Mouse (Mus musculus) mature B cell (primary cell): ENCODE measurements around the gene 2310061I04Rik.

Experiments used
- in situ Hi-C: fragments of 300-500 bp; cut with MboI; formaldehyde crosslinking; loops from 2 replicates; pipeline ENCODE4 v1.14.3; 2019

The 2310061I04Rik gene

DNA sequence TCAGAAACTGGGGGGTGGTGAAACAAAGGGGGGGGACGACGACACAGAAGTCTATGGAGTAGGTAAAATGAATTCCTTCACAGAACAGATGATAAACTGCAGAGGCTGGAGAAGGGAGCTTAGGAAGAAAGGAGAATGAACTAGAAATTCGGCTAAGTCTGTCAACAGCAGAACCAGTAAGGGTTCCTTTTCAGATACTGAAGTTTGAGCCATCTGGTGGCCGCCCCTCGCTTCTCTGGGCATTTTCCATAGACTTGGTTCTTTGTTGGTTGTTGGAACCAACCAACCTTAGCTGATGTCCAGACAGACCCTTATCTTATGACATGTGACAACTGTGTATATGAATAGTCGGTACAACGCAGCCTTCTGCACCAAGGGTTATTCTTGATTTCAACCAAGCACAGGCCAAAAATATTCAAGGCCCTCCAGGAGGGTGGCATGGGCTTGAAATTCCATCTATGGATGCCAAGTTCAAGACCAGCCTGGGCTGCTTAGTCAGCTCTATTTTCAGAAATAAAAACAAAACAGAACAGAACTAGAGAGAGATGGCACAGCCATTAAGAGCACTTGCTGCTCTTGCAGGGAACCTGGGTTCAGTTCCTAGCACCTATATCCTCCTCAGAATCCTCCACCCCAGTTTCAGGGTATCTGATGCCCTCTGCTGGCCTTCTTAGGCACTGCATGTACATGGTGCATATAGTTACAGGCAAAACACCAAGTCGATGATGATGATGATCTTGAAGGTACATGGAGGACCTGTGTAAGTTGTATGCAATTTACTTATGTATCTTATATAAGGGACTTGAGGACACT, 26.1 kb downstream of the 2310061I04Rik start:
- in situ Hi-C loops: loop anchor here (5.0 kb wide), 1 partner anchor 34 kb away; the partner anchor contains the start of gene Tubb5

DNA sequence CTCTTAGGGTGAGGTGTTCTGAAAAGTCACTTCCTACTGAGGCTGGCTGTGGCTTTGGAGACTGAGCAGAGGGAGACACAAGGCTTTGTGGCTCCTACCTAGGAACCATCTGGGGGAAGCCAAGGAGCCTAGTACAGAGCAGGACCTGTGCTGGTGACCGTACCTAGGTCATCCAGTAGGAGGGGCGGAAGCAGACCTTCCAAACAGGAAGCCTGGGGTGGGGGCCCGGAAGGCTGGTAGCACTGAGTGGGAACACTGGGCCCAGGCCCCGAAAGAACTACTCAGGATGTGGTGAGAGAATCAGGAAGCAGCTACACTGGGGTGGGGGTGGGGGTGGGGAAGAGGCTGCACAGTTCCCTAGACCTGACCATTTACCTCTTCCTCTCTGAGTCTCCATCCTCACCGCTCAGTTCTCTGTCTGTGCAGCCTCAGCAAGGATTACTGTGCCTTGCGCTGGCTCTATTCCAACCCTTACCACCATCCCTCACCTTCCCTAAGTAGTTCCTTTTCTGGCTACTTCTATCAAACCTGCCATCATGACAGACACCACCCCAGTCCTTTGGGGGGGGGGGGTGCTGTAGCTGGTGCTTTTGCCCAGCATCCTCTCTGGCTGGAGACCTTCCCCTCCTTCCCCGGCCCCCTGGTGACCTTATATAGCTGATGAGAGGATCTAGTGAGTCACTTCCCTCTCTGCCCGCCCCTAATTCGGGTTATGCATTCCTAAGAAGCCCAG, 26.9 kb downstream of the 2310061I04Rik start:
- in situ Hi-C loops: loop anchor here (5.0 kb wide), 1 partner anchor 33 kb away; the partner anchor contains the start of gene Tubb5

DNA sequence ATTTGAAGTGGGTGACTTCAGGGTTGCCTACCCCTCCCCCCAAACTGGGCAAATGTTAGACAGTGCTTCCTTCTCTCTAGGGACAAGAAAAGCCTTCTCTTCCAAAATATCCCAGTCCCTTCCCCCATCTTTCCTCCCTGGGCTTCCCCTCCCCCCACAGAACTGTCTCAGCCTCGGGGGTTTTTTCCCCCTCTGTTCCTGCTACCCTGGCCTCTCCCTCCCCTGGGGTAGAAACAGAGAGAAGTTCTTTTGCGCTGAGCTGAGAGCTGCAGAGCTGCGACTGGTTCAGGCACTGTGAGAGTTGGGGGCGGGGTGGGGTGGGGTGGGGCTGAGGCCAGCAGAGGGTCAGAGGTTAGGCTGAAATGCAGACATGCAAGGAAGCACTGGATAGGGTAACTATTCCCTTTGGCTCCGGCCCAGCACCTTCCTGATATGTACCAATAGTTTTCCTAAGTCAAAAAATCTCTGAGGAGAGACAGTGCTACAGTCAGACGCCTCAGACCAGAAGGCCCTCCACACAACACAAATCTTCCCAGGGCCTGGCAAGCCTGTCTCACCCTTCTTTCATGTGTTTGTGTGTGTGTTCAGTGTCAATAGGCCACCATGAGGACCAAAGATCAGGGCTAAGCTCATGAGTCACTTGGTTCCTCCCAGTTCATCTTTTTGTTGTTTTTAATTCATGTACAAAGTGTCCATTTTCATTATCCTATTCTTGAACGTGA, 27.7 kb downstream of the 2310061I04Rik start:
- in situ Hi-C loops: loop anchor here (5.0 kb wide), 1 partner anchor 32 kb away; the partner anchor contains the start of gene Tubb5

DNA sequence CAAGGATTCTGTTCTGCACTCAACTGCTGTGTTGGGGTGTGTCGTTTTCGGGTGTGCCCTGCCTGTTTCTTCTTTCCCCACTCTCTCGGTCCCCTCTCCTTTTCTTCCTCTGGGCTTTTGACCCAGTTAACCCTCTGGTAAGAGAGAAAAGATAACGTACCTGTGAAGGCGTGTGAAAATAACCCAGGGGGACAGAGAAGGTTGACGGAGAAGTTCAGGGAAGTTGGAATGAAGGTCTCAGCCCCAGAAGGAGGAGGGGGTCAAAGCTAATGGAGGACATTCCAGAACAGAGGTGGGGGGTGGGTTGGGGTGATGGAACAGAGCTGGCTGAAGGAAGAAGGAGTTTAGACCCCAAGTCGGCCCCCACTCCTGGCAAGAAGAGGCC, 28.3 kb downstream of the 2310061I04Rik start:
- in situ Hi-C loops: no loop called here

DNA sequence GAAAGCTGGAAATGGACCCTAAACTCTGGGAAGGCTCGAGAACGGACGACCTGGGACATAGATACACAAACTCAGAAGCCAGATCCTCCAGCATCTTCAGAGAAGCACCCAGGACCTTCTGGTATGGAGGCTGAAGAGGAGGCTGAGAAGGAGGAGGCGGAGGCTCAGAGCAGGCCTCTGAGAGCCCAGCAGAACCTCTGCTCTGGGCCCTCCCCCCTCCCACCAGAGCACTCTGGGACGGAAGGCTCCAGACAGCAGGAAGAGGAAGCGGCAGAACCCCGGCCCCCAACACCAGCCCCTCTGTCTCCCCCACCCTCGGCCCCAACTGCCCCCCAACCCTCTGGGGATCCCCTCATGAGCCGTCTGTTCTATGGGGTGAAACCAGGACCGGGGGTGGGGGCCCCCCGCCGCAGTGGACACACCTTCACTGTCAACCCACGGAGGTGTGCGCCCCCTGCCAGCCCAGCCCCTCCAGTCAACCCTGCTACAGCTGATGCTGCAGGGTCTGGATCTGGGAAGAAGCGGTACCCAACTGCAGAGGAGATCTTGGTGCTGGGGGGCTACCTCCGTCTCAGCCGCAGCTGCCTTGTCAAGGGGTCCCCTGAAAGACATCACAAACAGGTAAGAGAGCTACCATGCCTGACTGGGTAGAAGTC, 28.9 kb downstream of the 2310061I04Rik start:
- in situ Hi-C loops: no loop called here

DNA sequence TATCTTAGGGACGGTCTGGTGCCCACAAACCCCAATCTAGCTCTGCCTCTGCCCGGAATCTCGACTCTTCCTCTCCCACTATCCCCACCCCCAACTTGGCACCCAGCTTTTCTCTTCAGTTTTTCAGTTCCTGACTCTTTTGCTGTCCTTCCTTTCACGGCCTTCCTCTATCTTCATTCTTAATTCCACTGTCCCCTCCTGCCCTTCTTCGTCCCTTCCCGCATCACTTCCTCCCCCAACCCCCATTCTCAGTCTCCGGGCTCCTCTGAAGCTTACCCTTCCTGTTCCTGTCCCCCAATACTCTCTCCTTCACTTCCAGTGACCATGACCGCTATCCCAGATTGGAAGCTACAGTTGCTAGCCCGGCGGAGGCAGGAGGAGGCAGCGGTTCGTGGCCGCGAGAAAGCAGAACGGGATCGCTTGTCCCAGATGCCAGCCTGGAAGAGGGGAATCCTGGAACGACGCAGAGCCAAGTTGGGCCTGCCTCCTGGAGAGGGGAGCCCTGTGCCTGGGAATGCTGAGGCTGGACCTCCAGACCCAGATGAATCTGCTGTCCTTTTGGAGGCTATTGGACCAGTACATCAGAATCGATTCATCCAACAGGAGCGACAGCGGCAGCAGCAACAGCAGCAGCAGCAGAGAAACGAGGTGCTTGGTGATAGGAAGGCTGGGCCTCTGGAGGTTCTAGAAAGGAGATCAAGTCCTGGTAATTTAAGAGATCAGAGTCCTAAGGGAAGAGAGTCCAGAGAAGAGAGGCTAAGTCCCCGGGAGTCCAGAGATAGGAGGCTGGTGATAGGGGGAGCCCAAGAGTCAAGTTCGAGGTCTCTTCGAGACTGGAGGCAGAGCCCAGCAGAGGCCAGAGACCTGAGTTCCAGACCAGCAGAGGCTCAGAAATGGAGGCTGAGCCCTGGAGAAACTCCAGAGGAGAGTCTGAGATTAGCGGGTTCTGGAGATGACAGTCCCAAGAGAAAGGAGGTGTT, 30.0 kb downstream of the 2310061I04Rik start:
- in situ Hi-C loops: no loop called here

DNA sequence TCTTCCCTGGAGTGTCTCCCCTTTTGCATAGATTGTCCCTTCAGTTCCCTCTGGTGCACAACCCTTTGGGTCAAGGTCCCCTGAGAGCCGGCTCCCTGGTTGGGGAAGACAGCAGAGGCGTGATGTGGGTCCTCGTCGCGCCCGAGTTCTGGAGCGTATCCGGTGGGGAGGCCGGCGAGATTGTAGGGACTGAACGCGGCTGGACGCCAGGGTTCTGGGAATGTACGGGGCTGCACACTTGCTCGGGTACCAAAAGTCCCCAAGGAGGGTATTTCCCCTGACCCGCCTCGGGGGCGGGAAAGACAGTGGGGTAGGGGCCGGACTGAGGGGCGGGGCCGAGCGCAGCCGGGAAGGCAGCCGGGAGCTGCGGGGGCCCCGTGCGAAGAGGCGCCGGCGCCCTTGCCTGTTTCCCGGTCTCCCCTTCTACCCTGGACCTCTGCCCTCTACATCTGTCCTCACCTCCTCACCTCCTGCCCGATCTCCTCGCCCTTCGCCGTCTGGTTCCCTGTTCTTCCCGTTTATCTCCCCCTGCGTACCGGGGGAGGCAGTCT, 30.9 kb downstream of the 2310061I04Rik start:
- in situ Hi-C loops: no loop called here

DNA sequence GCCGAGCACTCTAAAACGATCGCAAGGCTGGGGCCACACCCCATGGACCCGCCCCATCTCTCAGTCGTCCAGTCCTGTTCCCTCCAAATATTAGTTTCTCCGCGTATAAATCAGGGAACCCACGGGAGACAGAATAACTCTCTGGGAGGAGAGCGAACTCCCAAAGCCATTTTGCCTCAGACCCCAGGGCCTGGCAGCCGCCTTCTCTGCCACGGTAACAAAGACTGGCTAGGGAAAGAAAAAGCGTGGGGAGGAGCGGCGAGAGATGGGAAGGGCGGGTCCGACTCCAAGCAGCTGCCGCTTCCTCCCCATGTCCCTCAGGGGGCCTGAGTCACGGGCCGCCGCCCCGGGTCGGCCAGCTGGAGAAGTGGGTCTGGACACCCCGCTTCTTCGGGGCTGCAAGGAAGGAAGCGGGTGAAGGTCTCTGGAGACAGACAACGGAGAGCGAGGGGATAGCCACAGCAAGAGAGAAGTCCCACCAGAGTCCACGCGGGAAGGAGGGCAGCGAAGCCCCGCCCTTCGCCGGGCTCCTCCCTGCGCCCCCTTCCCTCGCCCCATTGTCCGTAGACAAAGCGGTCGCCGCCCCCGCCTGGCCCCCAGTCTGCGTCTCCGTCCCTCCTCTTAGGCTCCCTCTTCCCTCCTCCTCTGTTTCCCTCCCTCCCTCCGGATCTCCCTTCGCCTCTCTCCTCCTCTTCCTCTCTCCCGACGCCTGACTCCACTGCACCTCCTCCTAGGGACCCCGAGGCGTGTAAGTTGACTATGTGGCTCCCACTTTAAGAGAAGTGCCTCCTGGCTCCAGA, 31.6 kb downstream of the 2310061I04Rik start, which contains the start of gene Ppp1r18:
Ppp1r18 (plus strand) TSS at position 113 of the 800 bp plus-strand sequence.
- in situ Hi-C loops: no loop called here

DNA sequence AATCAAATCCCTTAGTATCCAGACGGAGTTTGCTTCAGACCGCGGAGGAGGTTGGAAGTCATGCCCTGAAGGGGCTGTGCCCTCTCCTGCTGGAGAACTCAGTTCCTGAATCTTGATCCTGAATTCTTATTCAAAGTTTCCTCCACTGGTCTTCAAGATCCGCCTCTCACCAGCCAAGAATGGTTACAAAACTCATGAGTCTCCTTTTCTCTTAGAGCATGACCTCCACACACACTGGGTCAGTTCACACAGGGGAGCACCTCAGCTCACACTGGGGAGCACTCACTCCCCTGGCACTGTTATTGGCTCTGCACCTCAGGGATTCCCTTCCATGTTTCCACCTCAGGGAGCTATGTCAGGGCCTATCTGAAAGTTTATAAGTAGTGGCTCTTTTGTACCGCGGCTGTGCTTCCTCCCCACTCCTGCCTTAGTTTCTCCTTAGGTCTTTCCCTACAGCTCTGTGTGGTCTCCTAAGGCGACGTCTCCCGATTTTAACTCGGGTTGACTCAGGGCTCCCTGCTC, 32.3 kb downstream of the 2310061I04Rik start:
- in situ Hi-C loops: no loop called here

DNA sequence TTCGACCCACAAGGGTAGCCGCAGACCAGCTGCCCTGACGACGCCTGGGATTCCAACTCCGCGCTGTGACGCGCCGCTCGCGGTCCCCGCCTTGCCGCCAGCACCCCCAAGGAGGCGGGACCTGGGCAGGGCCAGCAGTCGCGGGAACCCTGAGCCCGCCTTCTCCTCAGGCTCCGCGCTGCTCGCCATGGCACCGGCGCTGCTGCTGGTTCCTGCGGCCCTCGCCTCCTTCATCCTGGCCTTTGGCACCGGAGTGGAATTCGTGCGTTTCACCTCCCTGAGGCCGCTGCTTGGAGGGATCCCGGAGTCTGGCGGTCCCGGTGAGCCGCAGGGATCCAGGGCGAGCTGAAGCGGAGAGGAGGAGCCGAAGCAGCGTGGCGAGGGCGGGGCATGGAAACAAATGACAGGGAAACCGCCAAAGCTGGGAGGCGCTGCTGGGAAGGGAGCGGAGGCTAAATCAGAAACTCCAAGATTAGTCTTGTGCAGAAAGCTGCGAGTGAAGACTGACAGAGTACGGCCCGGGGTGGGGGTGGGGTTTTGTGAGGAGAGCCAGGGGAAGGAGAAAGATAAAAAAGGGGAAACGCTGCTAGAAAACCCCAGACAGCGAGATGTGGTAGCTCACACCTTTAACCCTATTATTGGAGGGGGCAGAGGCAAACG, 35.9 kb downstream of the 2310061I04Rik start, which contains the start of gene Nrm:
Nrm (plus strand) TSS at position 121 of the 660 bp plus-strand sequence.
- in situ Hi-C loops: no loop called here

DNA sequence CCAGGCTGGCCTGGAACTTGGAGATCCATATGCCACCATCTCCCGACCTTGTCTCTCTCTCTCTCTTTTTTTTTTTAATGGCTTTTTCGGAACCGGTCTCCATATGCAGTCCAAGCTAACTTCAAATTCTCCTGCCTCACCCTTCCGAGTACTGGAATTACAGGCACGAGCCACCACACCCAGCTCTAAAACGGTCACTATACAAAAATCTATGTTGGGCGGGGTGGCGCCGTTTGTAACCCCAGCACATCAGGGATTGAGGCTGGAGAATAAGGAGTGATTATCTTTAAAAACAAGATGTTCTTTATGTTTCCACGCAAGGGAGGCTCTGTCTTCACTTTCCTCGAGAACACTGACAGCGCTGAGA, 36.4 kb downstream of the 2310061I04Rik start:
- in situ Hi-C loops: no loop called here

DNA sequence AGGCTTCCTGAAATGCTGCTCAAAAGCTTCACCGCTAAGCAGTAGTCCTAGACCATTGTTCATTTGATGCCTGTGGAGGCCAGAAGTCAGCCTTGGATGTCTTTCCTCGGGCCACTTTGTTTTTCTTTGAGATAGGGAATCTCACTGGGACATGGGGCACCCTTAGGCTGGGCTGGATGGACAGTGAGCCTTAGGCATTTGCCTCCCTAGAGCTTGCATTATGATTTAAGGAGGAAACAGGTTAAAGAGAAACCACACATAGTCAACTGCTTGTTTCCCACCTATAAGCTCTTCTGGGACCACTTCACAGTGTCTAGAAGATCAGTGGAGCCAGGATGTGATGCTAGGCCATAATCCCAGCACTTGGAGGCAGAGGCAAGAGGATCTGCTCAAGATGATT, 37.4 kb downstream of the 2310061I04Rik start:
- in situ Hi-C loops: no loop called here

DNA sequence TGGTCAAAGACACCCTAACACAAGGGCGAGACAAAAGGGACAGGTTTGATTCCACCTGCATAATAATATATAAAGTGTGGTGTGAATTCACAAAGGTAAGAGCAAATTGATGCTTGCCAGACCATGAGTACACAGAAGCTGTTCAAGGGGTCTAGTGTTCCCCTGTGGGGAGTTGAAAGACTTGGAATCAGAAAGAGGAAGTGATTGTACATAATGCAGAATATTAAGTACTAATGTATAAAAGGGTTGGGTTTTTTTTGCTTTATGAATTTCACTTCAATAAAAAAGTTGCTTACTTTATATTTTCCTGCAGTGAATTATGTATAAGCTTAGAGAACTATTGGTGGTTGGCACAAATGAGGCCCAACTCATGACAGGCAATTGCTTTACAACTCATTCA, 37.9 kb downstream of the 2310061I04Rik start:
- in situ Hi-C loops: no loop called here

DNA sequence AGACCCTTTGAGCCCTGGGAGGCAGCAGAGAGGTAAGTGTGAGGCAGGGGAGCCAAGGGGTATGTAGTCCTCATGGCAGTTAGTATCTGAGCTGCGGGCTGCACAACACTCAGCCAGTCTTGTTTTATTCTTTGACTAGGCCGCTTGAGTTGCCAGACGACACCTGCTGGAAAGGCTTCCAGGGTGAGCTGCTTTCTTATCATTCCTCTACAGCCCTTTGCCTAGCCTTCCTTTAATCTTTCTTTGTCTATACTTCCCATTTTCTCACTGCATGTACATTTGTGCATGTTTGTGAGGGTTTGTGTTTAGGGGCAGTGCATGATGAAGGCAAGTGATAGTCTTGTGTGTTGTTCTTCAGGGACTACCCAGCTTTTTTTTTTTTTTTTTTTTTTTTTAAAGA, 46.3 kb downstream of the 2310061I04Rik start:
- in situ Hi-C loops: no loop called here

DNA sequence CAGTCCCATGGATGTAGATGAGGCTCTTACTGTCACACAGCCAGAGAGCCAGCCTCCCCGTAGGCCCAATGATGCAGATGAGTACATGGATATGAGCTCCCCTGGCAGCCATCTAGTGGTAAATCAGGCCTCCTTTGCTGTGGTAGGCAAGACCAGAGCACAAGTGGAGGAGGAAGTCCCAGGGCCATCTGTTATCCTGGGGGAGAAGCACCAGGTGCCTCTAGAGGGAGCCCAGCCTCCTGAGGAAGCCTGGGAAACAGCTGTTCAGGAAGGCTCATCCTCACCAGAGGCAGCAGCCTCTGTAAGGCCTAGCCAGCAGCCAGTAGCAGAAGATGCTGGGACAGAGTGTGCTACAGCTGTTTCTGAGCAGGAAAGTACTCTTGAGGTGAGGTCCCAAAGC, 49.1 kb downstream of the 2310061I04Rik start:
- in situ Hi-C loops: no loop called here

DNA sequence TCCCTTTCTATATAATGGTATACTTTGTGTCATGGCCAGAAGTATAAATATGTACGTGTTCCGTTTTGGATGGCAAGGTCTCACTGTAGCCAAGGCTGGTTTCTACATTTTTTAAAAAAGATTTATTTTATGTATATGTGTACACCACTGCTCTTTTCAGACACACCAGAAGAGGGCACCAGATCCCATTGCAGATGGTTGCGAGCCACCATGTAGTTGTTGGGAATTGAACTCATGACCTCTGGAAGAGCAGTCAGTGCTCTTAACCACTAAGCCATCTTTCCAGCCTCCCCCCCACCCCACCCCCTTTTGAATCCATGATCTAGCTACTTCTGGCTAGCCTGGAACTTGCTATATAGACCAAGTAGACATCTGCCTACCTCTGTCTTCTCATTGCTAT, 53.7 kb downstream of the 2310061I04Rik start:
- in situ Hi-C loops: no loop called here
